25 mouse cellular contexts compared by ENCODE assay signal in genomic region chr8:93561271-93561670, GRCm38 (mm10). TPM values are rescaled to one million over a fixed set of nuclear protein-coding genes. Genes with fewer than 3 reads are reported as not detected.
A peak's percentile ranks its signal among the peaks of the same experiment; 100 is the strongest.
DNase-seq lines count a peak whose midpoint lies in the region; ATAC-seq lines count a peak whose summit lies in the region.
"Had no signal": no experiment of that assay in that cellular context is flagged by ENCODE, and none has a peak within 500 bp of the region (broad histone marks: within the 10 kb centered on the region; RNA-seq: fewer than 3 reads in every experiment).

No protein-coding gene starts in this region.

- H3K36me3 ChIP-seq in heart, embryonic 10.5 days: no peaks in the 10 kb centered on the region
- H3K36me3 ChIP-seq: embryonic facial prominence, embryonic 10.5 days; heart, embryonic 15.5 days; hindbrain, embryonic 10.5 days; intestine, embryonic 15.5 days had no signal

- H3K9me3 ChIP-seq in heart, embryonic 10.5 days: no peaks in the 10 kb centered on the region
- H3K9me3 ChIP-seq: embryonic facial prominence, embryonic 10.5 days; heart, embryonic 15.5 days; hindbrain, embryonic 10.5 days; intestine, embryonic 15.5 days had no signal

- ATAC-seq in frontal cortex, adult (ENCODE audit: low TSS enrichment): peak; percentile 96
- ATAC-seq: forebrain, embryonic 16.5 days; intestine, embryonic 15.5 days had no signal

- no peak overlapping the region for H3K4me3 ChIP-seq in heart, embryonic 10.5 days
- H3K4me3 ChIP-seq: embryonic facial prominence, embryonic 10.5 days; gastrocnemius, adult 2 months; heart, embryonic 15.5 days; hindbrain, embryonic 10.5 days; intestine, embryonic 15.5 days had no signal

- no peak overlapping the region for H3K27ac ChIP-seq in heart, embryonic 10.5 days
- H3K27ac ChIP-seq: embryonic facial prominence, embryonic 10.5 days; gastrocnemius, adult 2 months; heart, embryonic 15.5 days; hindbrain, embryonic 10.5 days; hindbrain, embryonic 14.5 days; intestine, embryonic 15.5 days had no signal

- no peak for DNase-seq in frontal cortex, postnatal 14 days (ENCODE audit: low spot score in 2 of 2)
- DNase-seq in heart, embryonic 10.5 days (ENCODE audit: low spot score): peak; percentile 22
- DNase-seq in heart, adult 8-10 months (ENCODE audit: low spot score): no peak
- peak; percentile 80 for DNase-seq in brain, adult 2 months (ENCODE audit: low read depth, low spot score)
- peak; percentile 66 for DNase-seq in telencephalon, adult 2 months (ENCODE audit: low read depth, low spot score)
- no peak for DNase-seq in adrenal gland, adult (ENCODE audit: inconsistent age in 2 of 2, low spot score in 1 of 2)
- DNase-seq: adrenal gland, postnatal 14 days; cerebellum, adult 18-20 months; cerebellum, adult 9-11 months; cerebellum, postnatal 36 days; gastrocnemius, adult 2 months; gastrocnemius, postnatal 25 days; heart, postnatal 14 days had no signal

- WGBS in heart, embryonic 10.5 days: 70% methylated on average over 3 of the region's 3 CpGs

- no peaks in the 10 kb centered on the region for H3K4me1 ChIP-seq in heart, embryonic 10.5 days
- H3K4me1 ChIP-seq: heart, embryonic 15.5 days; intestine, embryonic 15.5 days had no signal

- H3K27me3 ChIP-seq in heart, embryonic 10.5 days (ENCODE audit: insufficient read depth, poor library complexity, severe bottlenecking): no peaks in the 10 kb centered on the region
- H3K27me3 ChIP-seq: heart, embryonic 15.5 days; intestine, embryonic 15.5 days had no signal

RNA-seq across cellular contexts. Expression of gene Ces5a, which starts 25.6 kb away (rescaled TPM):
- polyA plus RNA-seq in heart, embryonic 10.5 days (2016; fragmentation: Nextera tagmentation; extraction: Ambion mirVana): not detected in 2 replicates
- not detected for total RNA-seq in heart, adult 8-10 months (2022)
- total RNA-seq: adrenal gland, adult 18-20 months; adrenal gland, postnatal 14 days; granulocyte monocyte progenitor cell, adult 5-6 weeks; MEL had no signal
- polyA plus RNA-seq: C2C12; embryonic facial prominence, embryonic 10.5 days; heart, embryonic 11.5 days; intestine, embryonic 15.5 days had no signal

Comparison
In these comparisons a context has a peak if more than half of its experiments do, and no peak if none do; other contexts are left out.
1. DNase-seq: peak in heart, embryonic 10.5 days (single experiment), brain, adult 2 months (single experiment) and telencephalon, adult 2 months (single experiment); none in frontal cortex, postnatal 14 days (0 of 2), heart, adult 8-10 months (single experiment) and adrenal gland, adult (0 of 2).